Mouse (Mus musculus) gastrocnemius, adult 8-10 months (tissue): ENCODE data around the gene Zfp771. TPM values are rescaled to one million over a fixed set of nuclear protein-coding genes. Genes with fewer than 3 reads are reported as not detected.

Source experiments
- DNase-seq, 2 experiments: peaks; one replicate each; pipeline ENCODE4 v3.0.0; 2022; ENCODE audit warnings: low spot score in 2 of 2
- total RNA-seq, 4 experiments: library from RNA; stranded (reverse); gene quantifications; 2 replicates each; pipeline ENCODE4 v1.2.4; 2022

Zfp771 gene
- 10 to 100 TPM; 13.7 to 21.0 (median 18.3) TPM for total RNA-seq

DNA sequence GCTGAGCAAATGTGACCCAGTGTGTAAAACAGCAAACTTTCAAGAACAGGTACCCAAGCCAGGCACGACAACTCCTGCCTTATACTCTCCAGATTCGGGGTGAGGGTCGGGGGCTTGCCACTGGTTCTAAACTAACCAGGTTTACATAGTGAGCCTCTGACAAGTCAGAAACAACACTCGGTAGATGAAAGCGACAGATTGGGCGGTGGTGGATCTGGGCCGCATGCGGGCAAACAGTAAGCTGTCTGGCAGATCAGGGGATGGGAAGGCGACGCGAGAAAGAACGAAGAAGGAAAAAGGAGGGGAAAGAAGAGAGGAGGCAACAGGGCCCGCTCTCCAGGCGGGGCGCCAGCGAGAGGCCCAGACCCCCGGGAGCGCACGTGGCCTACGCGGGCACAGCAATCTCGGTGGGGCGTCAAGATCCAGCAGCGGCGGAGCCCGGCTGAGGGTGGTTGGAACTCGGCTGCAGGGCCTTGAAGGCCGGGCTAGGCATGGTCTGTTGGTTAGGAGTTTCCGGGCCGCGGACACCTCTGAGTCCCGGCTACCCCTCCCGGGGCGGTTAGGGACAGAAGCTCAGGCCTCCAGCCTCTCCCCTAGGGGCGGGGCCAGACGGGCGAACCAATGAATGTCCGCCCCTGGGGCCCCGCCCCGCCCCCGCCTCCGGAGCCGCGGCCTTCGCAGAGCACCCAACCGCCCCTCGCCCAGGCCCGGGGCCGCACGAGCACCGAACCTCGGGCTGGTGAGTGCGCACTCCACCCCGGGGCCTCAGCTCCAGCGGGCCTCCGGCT lies at the start of gene Zfp771:
TSS of gene Zfp771 (plus strand) at position 405 of the 788 bp plus-strand sequence.
- peak; percentile 94 to 96 for DNase-seq

DNA sequence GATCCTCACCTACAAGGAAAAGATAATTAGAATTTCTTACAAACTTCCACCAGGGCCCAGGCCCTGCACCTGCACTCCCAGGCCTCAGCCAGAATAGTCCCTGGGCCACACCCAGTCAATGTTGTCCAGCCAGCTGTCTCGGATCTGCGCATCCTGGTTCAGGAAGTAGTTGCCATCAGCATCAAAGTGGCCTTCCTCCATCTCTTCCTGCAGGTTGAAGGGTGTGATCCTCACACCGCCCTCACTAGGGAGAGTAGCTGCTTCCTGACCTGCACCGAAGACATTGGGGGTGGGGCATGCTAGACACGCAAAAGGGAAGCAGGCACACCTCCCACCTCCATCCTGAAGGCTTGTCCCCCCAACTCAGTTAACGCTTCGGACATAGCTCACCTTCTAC lies 49.4 kb upstream of the Zfp771 start:
- no peak for DNase-seq

DNA sequence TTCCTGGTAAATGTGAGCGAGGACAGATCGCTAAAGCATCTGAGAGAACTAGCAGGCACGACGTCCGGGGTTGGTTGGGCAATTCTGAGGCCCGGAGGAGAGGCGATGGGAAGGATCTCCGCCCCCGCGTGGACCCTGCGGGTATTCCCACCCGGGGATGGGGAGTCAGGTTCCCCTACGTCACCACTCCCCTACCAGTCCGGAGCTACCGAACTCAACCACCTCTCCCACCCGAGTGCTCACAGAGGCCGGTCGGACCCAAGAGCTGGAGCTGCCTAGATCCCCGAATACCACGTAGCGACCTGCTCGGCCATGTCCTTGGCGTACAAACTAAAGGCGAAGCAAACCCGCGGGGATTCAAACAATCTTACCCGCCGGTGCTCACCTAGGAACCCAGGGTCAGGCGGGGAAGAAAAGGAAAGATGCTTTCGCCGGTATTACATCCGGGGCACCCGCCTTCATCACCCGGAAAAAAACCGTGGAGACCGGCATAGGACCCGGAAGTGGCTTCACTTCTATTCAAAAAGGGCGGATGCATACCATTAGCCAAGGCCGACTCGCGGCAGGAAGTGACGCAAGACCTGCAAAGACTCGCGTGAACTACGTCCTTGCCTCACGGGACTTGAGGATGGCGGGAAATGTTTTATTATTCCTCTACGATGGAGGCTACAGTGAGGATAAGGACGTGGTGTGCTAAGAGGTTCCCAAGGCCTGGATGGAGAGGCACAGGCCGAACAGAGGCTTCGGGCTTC lies 48.4 kb upstream of the Zfp771 start, which contains the start of gene Cd2bp2:
TSS of gene Cd2bp2 (minus strand) at position 507 of the 752 bp plus-strand sequence.
- peak; percentile 89 to 94 for DNase-seq

DNA sequence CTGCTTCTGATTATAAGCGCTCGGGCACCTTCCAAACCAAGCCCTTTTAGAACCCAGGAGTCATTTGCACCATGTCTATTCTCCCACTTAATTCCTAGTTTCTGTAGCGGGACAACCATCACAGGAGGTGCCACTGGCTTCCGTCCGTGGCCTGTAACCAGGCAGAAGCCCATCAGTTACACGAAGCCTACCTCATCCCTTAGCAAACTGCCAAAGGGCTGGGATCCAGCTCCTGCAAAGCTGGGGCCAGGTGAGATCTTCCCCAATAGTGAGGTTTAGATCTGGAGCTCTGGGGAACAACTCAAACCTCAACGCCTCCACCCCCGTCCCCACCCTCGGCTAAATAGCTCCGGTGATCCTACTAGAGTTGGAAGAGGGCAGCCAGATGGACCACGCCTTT lies 47.6 kb upstream of the Zfp771 start:
- no peak for DNase-seq

DNA sequence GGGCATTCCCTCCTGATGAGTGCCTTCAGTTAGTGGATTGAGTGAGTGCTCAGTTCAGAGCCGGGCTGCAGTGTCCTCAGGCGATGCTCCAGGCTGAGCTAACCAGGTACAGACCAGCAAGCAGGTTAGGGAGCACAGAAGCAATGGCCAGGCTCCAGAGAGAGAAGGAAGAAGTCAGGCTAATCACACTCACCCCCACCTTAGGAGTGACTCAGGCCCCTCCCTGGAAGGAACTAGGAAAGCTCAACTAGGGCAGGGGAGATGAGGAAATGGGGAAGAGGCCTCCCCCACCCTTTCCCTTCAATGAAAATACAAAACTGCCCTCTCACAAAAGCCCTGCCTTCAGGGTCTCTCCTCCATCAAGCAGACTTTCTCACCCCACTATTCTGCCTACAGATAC lies 37.5 kb upstream of the Zfp771 start:
- DNase-seq, result no peak

DNA sequence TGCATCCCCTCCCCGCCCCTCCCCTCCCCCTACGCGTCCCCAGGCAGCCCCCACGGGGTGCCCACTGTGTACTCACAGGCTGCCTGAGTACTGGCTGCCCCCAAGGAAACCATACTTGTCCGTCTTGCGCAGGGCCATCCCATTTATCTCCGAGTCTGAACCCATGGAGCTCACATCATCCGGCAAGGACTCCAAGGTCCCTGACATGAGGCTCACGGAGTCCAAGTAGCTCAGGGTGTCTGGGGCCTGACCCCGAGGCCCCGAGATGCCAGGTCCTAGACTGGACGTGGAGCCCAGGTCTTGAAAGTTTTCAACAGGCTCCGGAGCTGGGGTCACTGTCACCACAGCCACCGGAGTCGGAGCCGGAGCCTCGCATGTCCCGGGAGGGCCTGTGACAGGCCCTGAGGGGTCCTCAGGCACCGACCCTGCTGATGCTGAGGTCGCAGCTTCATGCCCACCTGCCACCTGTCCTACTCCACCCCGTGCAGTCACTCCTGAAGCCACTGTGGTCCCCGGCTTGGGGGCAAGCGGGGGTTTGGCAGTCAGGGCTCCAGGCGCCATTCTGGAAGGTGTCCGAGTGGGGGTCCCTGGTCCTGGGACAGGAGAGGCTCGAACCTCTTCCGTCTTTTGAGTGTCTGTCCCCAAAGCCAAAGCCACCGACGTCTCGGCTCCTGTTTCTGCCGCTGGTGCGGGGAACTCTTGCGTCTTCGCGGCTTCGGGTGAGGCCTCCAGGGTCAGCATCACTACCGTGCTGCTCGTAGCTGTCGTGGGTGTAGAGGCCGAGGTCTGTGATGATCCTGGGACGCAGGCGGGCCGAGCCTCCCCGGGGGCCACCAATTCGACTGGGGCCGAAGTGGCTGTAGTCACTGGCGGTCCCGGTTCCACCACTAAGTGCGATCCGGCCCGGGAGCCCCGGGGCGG lies 36.4 kb upstream of the Zfp771 start:
- DNase-seq, result peak in 1 of 2 experiments; percentile 31

DNA sequence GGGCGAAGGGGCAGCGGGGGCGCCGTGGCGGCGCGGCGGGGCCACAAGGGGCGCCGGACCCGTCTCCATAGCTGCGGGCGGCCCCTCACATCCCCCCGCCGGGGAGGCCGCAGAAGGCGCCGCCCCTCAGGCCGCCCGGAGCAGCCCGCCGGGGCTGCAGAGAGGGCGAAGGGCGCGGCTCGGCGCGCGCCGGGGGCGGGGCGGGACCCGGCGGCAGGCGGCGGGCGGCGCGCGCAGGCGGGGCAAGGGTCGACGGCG lies 35.9 kb upstream of the Zfp771 start, which contains the start of gene Tbc1d10b:
TSS of gene Tbc1d10b (minus strand) at position 174 of the 258 bp plus-strand sequence.
- DNase-seq, result peak in 1 of 2 experiments; percentile 23

DNA sequence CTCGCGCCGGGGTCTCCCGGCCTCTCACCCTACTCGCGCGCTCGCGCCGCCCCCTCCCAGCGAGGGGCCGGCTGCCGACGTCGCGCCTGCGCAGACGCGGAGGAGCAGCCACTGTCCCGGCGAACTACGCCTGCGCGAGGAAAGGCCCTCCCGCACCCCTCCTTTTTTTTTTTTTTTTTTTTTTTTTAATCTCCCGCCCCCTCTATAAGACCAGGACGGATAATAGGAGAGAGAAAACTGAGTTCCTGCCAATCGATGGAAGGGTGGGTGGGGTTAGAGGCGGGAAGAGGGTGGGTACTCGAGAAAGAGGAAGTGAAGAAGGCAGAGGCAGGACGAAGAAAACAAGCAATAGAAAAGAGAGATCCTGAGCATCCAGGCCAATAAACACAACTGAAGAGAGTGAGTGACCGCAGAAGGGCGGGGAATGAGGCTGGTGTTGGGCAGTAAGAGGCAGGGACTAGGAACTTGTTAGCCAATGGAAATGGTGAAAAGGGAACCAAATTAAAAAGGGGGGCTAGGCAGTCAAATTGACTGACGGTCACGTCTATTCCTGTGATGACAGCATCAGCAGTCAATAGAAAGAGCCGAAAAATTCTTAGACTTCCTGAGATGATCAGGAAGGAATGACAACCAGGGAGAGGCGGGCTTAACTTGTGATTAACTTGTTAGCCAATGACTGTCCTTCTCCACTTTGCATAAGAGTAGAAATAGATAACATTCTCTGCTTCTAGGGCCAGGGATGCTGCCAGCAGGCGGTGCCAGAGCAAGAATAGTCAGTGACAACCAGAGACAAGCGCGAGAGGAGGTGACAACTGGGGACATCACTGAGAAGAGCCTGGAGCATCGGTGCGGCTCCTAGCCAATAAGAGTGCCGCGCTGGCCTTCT lies 35.3 kb upstream of the Zfp771 start, which contains the start of gene Mylpf:
TSS of gene Mylpf (plus strand) at position 338 of the 886 bp plus-strand sequence.
- peak; percentile 91 to 92 for DNase-seq

DNA sequence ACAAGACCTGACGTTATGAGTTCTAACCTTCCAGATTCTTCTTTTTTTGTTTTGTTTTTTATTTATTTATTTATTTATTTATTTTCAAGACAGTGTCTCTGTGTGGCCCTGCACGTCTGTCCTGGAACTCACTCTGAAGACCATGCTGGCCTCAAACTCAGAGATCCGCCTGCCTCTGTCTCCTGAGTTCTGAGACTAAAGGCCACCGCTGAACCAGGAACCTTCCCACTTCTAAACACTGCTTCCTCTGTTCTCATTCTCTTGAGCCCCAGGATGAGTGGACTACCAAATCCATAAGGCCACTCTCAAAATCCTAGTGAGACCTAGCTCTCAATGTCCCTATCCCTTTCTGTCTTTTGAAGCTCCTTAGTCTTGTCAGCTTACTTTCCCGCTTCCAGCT lies 34.2 kb upstream of the Zfp771 start:
- no peak for DNase-seq

DNA sequence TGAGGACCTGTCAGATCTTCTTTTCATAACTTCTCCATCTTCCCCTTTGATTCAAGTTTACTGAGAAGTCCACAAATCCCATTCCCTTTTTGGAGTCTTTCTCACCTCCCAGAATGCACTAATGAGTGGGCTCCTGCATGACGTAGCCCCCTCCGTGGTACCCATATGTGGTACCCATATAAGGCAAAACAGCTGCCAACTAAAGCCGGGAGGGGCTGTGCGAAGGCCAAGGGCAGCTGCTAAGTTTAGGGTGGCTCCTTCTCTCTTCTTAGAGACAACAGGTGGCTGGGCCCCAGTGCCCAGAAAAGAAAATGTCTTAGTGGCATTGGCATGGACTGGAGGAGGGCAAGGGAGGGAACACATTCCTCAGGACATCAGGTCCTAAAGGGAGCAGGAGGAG lies 33.8 kb upstream of the Zfp771 start:
- DNase-seq, result peak; percentile 71 to 78

DNA sequence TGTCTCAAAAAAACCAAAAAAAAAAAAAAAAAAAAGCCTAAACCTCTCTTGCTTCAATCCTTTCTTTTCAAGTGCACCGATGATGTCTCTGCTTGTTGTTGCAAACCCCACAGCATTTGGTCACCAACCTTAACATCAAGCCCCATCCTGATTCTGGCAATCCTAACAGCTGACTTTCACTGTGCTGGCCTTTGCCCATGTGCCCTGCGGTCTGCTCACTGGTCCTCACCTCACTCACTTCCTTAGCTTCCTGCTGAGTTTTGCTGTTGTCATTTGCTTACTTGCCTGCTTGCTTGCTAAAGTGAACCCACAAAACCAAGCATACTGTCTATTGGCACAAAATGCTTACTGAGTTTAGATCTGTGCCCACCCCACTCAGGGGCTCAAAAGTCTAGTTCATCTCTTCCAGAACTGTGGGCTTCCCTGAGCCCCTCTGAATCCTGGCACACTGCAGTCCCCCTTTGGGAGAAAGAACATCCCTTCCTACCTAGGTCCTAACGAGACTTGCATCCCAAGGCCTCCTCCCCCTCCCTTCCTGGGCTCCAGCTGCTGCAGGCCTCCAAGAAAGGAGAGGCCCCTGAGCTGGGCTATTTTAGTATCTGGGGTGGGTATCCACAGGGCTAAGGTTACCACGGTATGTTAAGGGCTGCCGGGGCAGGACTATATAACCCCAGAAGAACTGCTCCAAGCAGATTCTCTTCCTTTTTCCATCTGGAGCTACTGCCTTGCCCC lies 32.9 kb upstream of the Zfp771 start:
- peak; percentile 57 to 77 for DNase-seq

DNA sequence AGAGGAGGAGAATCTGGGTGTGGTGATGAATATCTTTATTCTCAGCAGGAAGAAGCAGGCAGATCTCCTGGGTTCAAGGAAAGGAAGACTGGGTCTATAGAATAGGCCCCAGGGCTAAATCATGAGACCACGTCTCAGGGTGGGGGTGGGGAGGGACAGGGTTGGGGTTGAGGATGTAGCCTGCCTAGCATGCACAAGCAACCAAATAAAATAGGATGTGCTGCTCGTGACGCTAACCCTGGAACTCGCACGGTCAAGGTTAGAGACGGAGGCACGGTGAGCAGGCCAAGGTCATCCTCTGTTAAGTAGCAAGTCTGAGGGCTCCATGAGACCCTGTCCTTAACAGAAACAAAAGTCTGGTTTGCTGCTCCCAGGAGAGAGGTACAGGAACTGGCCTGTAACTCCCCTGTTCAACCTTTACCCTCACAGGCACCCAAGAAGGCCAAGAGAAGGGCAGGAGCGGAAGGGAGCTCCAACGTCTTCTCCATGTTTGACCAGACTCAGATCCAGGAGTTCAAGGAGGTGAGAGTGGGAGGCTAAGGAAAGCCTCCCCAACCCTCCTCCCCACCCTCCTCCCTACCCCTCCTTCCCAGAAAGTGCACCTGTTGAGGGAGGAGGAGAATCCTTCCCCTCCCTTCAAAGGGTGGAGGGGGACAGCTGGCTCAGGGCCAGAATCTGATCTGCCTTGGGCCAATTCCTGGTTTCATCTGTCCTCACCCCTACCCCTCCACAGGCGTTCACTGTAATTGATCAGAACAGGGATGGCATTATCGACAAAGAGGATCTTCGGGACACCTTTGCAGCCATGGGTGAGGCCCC lies 31.4 kb upstream of the Zfp771 start:
- peak; percentile 26 to 50 for DNase-seq

DNA sequence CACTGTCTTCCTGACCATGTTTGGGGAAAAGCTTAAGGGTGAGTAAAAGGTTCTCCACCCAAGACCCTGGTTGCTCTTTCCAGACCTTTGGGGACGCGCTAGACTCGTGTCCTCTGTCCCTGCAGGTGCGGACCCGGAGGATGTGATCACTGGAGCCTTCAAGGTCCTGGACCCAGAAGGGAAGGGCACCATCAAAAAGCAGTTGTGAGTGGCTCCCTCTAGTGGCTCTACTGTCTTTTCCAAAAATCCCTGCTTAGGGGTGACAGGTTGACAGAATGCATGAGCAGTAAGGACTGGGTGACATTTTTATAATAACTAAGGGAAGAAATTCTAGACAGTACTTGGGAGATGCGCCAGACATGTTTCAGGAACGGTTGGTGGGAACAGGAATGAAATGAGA lies 30.6 kb upstream of the Zfp771 start:
- DNase-seq, result no peak

DNA sequence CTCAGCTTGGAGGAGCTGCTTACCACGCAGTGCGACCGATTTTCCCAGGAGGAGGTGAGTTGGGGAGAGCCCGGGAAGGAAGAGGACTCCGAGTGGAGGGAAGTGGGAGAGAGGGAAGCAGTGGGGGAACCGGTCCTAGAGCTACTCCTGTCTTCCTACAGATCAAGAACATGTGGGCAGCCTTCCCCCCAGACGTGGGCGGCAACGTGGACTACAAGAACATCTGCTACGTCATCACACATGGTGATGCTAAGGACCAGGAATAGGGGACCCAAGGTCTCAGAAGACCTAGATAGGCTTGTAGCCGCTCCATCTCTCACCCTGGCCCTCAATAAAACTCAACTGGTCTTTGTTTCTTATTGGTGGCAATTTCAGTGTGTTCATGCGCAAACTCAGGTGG lies 30.1 kb upstream of the Zfp771 start:
- no peak for DNase-seq

DNA sequence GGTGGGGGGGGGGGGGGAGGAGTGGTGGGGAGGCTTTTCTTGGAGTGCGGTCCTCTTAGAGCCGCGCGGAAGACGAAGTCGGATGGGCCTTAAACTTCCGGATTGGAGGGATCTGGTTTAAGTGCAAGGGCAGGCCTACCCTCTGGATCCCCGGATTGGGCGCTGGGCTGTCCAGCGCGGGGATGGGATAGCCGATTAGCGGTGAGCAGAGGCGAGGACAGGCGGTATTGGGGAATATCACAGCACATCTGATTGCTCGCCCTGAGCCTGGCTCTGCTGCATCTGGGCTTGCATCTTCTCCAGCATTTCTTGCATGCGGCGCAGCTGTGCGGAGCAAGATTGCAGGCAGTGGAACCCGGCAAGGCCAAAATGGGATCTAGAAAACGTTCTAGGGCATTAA lies 29.6 kb upstream of the Zfp771 start:
- DNase-seq, result peak; percentile 20 to 40

DNA sequence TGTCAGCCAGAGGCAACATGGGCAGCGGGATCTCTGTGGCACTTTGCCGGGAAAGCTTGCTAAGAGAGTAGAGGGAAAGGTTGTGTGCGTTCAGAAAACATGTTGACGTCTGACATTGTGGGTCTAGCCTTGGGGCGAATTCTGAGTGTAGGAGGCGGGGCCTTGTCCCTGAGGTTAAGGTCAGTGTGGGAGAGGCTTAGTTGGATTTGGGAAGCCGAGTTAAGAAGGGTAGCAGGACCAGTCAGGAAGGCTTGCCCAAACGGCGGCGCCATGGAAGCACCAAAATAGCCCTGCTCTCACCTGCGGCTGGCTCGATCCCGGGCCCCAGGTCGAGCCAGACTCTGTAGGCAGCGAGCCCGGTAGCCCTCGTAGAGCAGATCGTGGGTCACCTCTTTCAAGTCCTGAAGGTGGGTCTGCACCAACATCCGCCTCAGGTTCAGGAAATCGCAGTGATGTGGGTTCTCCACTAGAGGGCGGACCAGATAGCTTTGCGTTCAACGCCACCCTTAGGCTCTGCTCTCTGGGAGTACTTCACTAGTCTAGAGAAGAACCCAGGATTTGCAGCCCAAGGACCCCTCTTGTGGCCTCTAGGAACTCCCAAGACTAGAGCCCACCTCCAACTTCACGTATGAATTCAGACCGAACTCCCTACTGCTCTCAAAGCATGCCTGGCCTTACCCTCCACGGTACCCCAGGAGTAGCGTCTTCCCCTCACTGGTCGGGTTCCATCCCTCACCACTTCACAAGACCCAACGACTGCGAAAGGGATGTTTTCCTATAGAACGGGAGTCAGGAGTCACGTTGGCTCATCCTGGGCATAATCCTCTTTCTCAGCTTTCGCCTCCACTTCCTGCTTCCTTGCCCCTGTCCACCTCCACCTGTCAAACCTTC lies 28.8 kb upstream of the Zfp771 start:
- DNase-seq, result peak; percentile 59 to 74

DNA sequence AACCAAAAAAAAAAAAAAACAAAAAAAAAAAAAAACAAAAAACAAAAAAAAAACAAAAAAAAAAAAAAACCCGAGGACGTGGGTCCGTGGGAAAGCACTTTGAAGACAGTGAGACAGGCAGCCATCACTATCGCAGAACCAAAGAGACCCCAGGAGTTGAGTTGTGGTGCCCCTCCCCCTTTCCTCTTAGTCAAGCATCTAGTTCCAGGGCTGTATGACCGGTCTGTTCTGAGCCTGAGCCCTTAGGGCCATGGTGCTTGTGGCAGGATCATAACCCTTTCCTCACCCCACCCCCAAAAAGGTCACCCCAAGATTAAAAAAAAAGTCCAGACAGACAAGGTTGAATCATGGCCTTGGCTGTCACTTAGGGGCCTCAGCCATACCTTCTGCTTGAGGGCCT lies 27.8 kb upstream of the Zfp771 start:
- DNase-seq, result no peak

DNA sequence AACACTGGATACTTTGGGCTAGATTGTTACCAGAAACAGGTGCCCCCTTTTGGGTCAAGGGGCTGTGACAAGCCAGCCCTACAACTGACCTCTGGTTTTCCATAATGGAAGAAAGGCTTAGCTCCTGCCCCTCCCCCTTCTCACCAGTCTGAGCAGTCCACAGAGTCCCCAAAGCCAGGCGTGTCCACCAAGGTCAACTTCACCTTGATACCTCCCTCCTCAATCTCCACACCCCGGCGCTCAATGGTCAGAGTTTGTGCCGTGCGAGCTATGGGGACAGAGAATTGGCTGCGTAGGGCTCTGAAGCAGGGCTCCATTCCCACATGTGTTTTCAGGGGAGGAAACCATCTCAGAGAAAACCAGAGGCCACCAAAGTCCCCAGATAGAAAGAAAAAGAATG lies 26.6 kb upstream of the Zfp771 start:
- DNase-seq, result no peak
